Mouse (Mus musculus): ENCODE measurements around the gene Dtx4.
"Not testable (repeated sequence)": the region's sequence is repeated elsewhere in the genome, so short reads cannot be mapped to it uniquely, and the experiment has no call there.

The Dtx4 gene

DNA sequence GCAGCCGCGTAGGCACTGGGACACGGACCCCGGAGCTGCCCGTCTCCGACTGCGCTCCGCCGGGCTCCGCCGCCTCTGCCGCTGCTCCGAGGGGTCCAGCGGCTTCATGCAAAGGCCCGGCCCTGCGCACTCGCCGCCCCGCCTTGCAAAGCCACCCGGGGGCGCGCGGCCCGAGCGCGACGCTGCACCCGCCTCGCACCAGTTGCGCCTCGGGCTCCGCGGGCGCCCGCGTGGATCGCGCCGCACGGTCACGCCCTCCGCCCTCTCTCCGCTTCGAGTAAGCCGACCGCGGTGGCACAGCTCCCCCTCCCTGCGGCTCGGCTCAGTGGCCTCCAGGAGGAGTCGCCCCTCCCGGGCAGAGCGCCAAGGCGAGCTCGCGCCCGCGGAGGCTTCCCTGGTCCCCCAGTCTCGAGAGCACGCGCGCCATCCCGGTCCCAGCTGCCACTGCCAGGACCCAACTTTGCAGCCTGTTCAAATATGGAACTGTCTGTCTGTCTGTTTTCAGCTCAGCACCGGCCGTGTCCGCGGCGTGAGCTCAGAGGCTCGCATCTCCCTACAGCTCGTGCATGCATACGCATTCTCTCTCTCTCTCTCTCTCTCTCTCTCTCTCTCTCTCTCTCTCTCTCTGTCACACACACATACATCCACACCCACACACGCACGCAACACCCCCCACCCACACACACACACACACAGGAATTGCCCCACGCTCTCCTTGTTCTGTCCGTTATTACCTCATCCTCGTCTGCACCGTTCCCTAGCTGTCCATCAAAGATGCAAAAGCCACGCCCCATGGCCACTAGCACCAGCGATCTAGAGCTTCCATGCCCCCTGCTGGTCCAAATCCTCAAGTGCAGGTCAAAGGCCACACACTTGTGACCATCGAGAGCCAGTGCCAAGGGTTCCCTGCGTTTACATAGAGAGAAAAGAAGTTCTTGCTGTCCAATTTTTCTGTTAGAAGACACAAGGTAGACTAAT lies at the start of gene Dtx4:
Gene Dtx4 (minus strand): TSS at position 85 of the 978 bp plus-strand sequence.
- peak; percentile 97 for DNase-seq (ENCODE audit: low spot score)

DNA sequence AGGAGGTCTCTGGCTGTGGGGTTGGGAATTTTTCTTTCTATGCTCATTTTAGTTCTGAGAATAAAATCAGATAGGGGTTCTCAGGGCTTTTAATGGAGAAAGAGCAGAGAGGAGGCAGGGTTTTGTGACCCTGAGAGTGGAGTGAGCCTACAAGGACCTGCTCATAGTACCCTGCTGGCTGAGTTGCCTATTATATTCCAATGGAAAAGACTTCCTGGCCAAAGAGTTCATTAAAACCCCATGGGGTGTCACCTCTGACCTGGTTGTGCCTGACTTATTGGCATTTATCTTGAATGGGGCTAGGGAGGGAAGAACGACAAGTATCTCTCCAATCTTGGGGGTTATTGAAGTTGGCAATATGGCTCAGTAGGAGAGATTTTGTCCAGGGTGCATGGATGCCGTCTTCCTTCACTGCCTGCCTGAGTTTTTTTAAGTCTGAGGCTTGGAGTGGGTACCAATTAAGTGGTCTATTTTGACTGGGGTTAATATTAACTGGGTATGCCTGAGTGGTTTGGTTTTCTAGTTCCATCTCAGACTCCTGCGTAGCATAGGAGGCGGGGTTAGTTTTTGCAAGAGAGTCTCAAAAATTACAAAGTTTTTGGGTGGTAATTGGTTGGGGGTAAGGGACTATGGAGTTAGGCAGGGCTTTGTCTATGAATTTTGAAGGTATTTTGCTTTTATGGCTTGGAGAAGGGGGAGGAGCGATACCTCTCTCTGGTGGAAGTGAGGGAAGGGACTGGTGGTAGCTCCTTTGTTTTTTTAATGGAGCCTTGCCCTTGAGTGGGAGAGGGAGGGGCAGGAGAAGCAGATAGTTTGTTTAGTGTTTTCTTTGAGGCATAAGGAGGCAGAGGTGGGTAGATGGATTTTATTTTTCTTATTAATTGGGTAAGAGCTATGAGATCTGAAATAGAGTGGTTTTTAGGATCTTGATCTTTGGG lies 49.0 kb upstream of the Dtx4 start:
- DNase-seq (ENCODE audit: low spot score), result no peak

DNA sequence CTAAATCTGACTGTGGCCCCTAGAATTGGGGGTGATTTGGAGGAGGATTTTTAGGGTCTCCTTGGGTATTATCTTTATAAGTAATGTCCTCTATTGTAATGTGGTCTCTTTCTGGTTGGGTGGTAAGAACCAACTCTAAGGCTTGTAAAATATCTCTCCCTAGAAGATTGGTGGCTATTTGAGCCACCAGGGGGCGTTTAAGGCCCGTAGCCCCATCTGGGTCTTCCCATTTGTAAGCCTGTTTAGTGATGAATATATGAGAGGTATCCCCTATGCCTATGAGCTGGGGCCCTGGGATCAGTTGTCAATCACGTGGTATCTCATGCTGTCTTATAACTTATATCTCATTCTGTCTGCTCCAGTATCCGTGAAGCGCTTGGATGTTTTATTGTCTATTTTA lies 47.9 kb upstream of the Dtx4 start:
- no peak for DNase-seq (ENCODE audit: low spot score)

DNA sequence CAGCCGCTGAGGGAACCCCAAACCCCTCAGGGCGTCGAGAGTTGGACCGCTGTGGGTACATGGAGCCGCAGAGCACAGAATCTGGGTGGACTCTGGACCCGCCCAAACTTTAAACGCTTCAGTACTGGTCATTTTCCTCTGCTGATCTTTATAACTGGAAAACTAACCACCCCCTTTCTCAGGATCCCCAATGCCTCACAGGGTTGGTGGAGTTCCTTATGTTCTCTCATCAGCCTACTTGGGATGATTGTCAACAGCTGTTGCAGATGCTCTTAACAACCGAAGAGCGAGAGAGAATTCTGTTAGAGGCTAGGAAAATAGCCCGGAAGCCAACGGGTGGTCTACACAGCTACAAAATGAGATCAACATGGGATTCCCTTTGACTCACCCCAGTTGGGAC lies 44.2 kb upstream of the Dtx4 start, which contains the start of gene Fam111a:
Gene Fam111a (plus strand): TSS at position 301 of the 400 bp plus-strand sequence.
- DNase-seq (ENCODE audit: low spot score), result not testable (repeated sequence)

GRCm38 (mm10) chr19:12541644-12542043 lies 40.4 kb upstream of the Dtx4 start:
- no peak for DNase-seq (ENCODE audit: low spot score)

- DNase-seq (ENCODE audit: low spot score), result no peak
Measured at GRCm38 (mm10) chr19:12540727-12541126, 39.5 kb upstream of the Dtx4 start.

DNA sequence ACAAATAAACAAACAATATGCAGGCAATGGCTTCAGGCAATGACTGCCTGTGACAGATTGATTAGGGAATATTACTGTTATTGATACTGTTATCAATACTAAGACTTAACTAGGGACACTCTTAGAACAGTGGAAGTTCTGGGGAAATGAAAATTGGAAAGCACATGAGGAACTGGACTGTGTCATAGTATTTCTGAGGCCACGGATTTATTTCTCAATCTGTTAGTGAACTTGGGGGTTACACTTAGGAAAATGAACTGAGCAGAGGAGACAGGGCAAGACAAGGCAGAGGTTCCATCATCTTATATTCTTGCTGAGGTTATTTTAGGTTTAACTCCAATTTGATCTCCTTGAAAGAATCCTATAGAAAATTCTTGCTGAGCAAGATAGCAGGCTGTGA lies 38.7 kb upstream of the Dtx4 start:
- DNase-seq (ENCODE audit: low spot score), result no peak

- no peak for DNase-seq (ENCODE audit: low spot score)
Measured at GRCm38 (mm10) chr19:12537168-12537567, 35.9 kb upstream of the Dtx4 start.

DNA sequence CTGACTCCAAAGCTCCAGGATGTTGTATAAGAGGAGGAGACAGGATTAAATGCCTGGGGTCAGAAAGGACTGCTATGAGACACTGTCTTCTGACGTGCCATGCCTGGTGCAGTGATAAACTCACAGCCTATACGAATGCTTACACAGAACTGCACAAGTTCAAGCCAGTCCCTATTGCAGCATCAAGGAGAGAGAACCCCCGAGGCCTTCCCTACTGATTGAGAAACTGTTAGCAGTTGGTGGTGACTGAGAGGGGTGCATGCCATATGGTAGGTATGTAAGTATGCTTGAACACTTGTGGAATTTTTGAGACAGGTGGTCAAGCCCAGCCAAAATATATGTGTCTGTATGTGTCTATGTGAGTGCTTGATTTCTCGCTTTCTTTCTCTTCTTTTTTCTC lies 22.1 kb upstream of the Dtx4 start:
- no peak for DNase-seq (ENCODE audit: low spot score)

DNA sequence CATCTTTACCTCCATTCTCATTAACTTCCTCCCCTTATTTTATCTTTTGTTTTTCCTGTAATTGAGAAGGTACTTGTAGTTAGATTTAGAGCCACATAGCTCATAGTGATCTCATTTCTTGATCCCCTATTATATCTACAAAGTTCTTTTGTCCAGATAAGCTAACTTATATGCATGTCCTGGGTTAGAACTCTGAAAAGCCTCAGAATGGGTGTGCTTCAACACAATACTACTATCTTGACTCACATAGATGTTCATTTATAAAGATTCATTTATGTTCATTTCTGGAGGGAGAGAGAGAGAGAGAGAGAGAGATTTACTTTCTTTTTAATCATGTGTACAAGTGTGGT lies 17.3 kb upstream of the Dtx4 start:
- DNase-seq (ENCODE audit: low spot score), result no peak

- peak; percentile 73 for DNase-seq (ENCODE audit: low spot score)
Measured at GRCm38 (mm10) chr19:12517671-12518540, 16.7 kb upstream of the Dtx4 start.

GRCm38 (mm10) chr19:12514621-12515020 lies 13.4 kb upstream of the Dtx4 start:
- no peak for DNase-seq (ENCODE audit: low spot score)

GRCm38 (mm10) chr19:12502756-12503155 lies 1.5 kb upstream of the Dtx4 start:
- DNase-seq (ENCODE audit: low spot score), result no peak

- DNase-seq (ENCODE audit: low spot score), result peak; percentile 56
Measured at GRCm38 (mm10) chr19:12500881-12501311, 358 bp downstream of the Dtx4 start.

DNA sequence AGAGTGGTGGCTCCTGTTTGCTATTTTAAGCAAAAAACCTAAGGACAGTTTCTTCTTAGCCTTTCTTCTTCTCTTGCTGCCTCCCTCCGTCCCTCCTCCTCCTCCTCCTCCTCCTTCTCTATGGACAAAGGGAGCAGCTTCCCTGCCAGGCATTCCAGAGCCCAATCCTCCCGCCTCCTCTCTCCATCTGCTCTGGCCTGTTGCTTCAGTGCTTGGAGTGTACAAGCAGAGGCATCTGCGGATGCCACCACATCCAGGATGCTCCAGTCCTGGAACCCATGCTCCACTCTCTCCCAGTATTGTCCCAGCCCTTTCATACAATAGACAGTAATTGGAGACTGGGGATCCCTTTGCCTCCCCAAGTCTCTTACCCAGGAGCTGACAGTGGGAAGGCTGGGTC lies 1.1 kb downstream of the Dtx4 start:
- peak; percentile 76 for DNase-seq (ENCODE audit: low spot score)

DNA sequence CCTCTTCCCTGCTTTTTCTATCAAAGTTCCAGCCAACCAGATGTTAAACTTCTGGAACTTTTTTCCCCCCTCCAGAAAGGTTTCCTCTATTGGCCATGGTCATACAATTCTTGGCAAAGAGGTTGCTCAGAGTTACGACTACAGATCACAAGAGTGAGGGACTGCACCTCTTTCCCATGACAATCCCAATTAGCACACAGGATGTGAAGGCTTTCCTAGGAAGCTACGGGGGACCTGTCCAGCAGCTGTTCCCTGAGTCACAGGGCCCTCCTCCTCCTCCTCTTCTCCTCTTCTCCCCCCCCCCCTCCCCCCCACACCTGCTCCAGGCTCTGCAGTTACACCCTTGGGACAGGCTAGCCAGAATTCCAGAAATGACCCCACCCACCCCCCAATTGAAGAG lies 1.8 kb downstream of the Dtx4 start:
- DNase-seq (ENCODE audit: low spot score), result no peak

GRCm38 (mm10) chr19:12498941-12499340 lies 2.3 kb downstream of the Dtx4 start:
- DNase-seq (ENCODE audit: low spot score), result no peak

GRCm38 (mm10) chr19:12498321-12498720 lies 2.9 kb downstream of the Dtx4 start:
- DNase-seq (ENCODE audit: low spot score), result no peak

- no peak for DNase-seq (ENCODE audit: low spot score)
Measured at GRCm38 (mm10) chr19:12497909-12498308, 3.3 kb downstream of the Dtx4 start.

DNA sequence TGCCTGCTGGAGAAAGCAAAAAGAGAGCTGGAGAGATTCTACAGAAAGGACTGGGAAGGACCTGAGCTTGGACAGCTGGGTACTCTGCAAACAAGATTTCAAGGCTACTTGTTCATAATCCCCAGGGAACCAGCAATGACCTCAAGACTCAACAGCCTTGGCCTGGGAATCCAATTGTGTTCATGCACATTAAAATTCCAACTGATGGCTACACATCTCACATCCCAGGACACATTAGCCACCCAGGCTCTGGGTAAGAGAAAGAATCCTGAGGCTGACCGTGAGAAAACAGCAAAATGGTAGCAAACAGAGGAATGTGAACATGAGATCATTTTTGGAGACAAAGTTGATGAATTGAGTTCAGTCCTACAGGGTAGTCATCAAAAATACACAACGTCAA lies 5.0 kb downstream of the Dtx4 start:
- DNase-seq (ENCODE audit: low spot score), result no peak

DNA sequence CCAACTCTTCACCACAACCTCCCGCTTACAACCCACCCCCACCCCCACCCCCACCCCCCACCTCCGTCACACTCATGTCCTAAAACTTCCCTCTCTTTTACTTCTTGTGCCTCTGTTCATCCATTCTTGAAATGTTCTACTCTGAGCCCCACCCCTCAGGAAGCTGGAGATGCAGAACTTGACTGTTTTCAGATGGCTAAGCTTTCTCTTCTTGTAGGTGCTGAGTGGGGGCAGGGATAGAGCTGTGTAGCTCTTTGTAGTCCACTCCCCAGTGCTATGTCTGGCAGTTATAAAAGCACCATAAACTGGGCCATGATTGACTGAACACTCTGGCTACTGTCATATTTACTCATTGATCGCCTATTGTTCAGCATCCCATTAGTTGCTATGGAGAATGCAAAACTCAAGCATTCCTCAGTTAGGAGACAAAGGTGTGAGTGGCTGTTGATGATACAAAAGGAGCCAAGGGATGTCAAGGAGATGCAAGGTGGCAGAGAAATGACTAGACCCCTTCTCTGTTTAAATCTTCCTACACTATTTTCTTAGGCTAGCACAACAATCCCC lies 6.2 kb downstream of the Dtx4 start:
- no peak for DNase-seq (ENCODE audit: low spot score)

DNA sequence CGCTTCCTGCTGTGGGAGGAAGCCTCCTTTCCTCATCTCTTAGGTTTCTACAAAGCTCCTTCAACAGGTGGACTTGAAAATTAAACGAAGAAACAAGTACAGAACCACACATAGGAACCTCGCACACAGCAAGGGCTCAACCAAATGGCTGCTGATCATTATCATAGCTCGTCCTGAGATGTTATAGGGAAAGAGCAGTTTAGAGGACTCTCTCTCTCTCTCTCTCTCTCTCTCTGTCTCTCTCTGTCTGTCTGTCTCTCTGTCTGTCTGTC lies 7.1 kb downstream of the Dtx4 start:
- no peak for DNase-seq (ENCODE audit: low spot score)
